Mouse (Mus musculus) liver, embryonic 14.5 days (tissue): ENCODE measurements at regions not wholly inside any gene's neighbourhood (a gene's known extent, or its start where the extent isn't known, plus 50 kb on each side); places are given as distances from the start of the nearest gene placed in this dataset.

ENCODE experiments used
- CTCF ChIP-seq: IDR thresholded peaks from 2 replicates; pipeline ENCODE4 v1.5.1; 2016; ENCODE audit warnings: antibody characterized with exemption, low read depth, control low read depth
- EP300 ChIP-seq: IDR thresholded peaks from 2 replicates; pipeline ENCODE4 v1.6.1; 2016; ENCODE audit warnings: antibody characterized with exemption, low read depth

- TF ChIP-seq CTCF (no peak), EP300 (no peak)
Measured at GRCm38 (mm10) chr1:42628800-42629199, 66.8 kb upstream of the Pou3f3 start.
